Mouse (Mus musculus) kidney, embryonic 14.5 days (tissue): ENCODE results near the gene Acss2. TPM values are rescaled to one million over a fixed set of nuclear protein-coding genes. Genes with fewer than 3 reads are reported as not detected.

Experiments
- ATAC-seq: fragments of 200-750 bp; cut with Nextera tagmentation; 2 replicates; pipeline ENCODE4 v1.8.0; 2017; ENCODE audit warnings: moderate number of reproducible peaks, mild to moderate bottlenecking, moderate TSS enrichment, moderate library complexity; ENCODE audit not compliant: low FRiP score, low TSS enrichment
- H3K27ac ChIP-seq: fragments of 300-500 bp; sonication (generic); 2 replicates; pipeline ENCODE4 v1.5.1; 2014; ENCODE audit warnings: low read depth, mild to moderate bottlenecking, low read length, moderate library complexity, mixed read lengths
- H3K27me3 ChIP-seq: fragments of 300-500 bp; sonication (generic); 2 replicates; pipeline ENCODE4 v1.6.1; 2014; ENCODE audit warnings: mild to moderate bottlenecking, low read length; ENCODE audit not compliant: control insufficient read depth, insufficient read depth
- H3K36me3 ChIP-seq: fragments of 300-500 bp; sonication (generic); 2 replicates; pipeline ENCODE4 v1.6.1; 2014; ENCODE audit warnings: low read length, mixed read lengths; ENCODE audit not compliant: control insufficient read depth, insufficient read depth
- H3K4me1 ChIP-seq: fragments of 300-500 bp; sonication (generic); 2 replicates; pipeline ENCODE4 v1.6.1; 2014; ENCODE audit warnings: low read length, mixed read lengths; ENCODE audit not compliant: control insufficient read depth, insufficient read depth
- H3K4me2 ChIP-seq: fragments of 300-500 bp; sonication (generic); replicated peaks from 2 replicates; pipeline ENCODE4 v1.6.1; 2014; ENCODE audit warnings: low read depth, mild to moderate bottlenecking, low read length
- H3K4me3 ChIP-seq: fragments of 300-500 bp; sonication (generic); 2 replicates; pipeline ENCODE4 v1.5.1; 2014; ENCODE audit warnings: mild to moderate bottlenecking, low read length
- H3K9ac ChIP-seq: fragments of 300-500 bp; sonication (generic); 2 replicates; pipeline ENCODE4 v1.6.1; 2014; ENCODE audit warnings: low read depth, mild to moderate bottlenecking, low read length, moderate library complexity
- H3K9me3 ChIP-seq: fragments of 300-500 bp; sonication (generic); 2 replicates; pipeline ENCODE4 v1.6.1; 2016; ENCODE audit warnings: low read length; ENCODE audit not compliant: control insufficient read depth
- WGBS: fragments of 180-500 bp; shearing (Covaris S2); extraction: QIAGEN DNeasy Blood & Tissue Kit; methylation state at CpG from one replicate; pipeline ENCODE4 v1.1.7; 2014; 5-methylcytosine and 5-hydroxymethylcytosine counted together
- polyA plus RNA-seq: library from polyadenylated mRNA; unstranded; fragments of >200 nt; fragmentation: Nextera tagmentation; extraction: Ambion mirVana; gene quantifications from 2 replicates; pipeline ENCODE4 v1.2.1, GENCODE M21; 2014

Gene Acss2
- polyA plus RNA-seq, 1 experiment from 2014 or later = 10.0 TPM

- H3K27ac ChIP-seq = no peak overlapping the region
- WGBS = 64% methylated on average over 1 of the region's 1 CpGs
- no peaks in the 10 kb centered on the region for H3K36me3 ChIP-seq
- H3K4me1 ChIP-seq = no peaks in the 10 kb centered on the region
- no peak overlapping the region for H3K9ac ChIP-seq
- H3K4me3 ChIP-seq = no peak overlapping the region
- no peak overlapping the region for H3K4me2 ChIP-seq
- no peak for ATAC-seq
- H3K9me3 ChIP-seq = no peaks in the 10 kb centered on the region
- H3K27me3 ChIP-seq = no peaks in the 10 kb centered on the region
Measured at GRCm38 (mm10) chr2:155562209-155562608, 44.5 kb downstream of the Acss2 start.

GRCm38 (mm10) chr2:155562934-155563333 is 45.2 kb downstream of the Acss2 start:
- no peak overlapping the region for H3K9ac ChIP-seq
- H3K9me3 ChIP-seq = no peaks in the 10 kb centered on the region
- no peak overlapping the region for H3K27ac ChIP-seq
- WGBS = 74% methylated on average over 4 of the region's 4 CpGs
- no peak overlapping the region for H3K4me3 ChIP-seq
- H3K27me3 ChIP-seq = no peaks in the 10 kb centered on the region
- no peak overlapping the region for H3K4me2 ChIP-seq
- H3K36me3 ChIP-seq = no peaks in the 10 kb centered on the region
- ATAC-seq = no peak
- H3K4me1 ChIP-seq = no peaks in the 10 kb centered on the region

- Histone ChIP-seq H3K4me3 (no peak overlapping the region), H3K9ac (no peak overlapping the region), H3K4me2 (no peak overlapping the region), H3K36me3 (no peaks in the 10 kb centered on the region), H3K27ac (no peak overlapping the region), H3K9me3 (no peaks in the 10 kb centered on the region), H3K4me1 (no peaks in the 10 kb centered on the region), H3K27me3 (no peaks in the 10 kb centered on the region)
- ATAC-seq = no peak
- 85% methylated on average over 5 of the region's 5 CpGs for WGBS
Measured at GRCm38 (mm10) chr2:155567751-155568150, 50.0 kb downstream of the Acss2 start.

- H3K9ac ChIP-seq = no peak overlapping the region
- H3K27me3 ChIP-seq = no peaks in the 10 kb centered on the region
- H3K27ac ChIP-seq = no peak overlapping the region; the same call in 1 of the 2 replicates
- H3K9me3 ChIP-seq = no peaks in the 10 kb centered on the region
- H3K4me1 ChIP-seq = no peaks in the 10 kb centered on the region
- WGBS = 38% methylated on average over 3 of the region's 3 CpGs
- H3K4me3 ChIP-seq = no peak overlapping the region
- H3K36me3 ChIP-seq = no peaks in the 10 kb centered on the region
- no peak overlapping the region for H3K4me2 ChIP-seq
- no peak for ATAC-seq
Measured at GRCm38 (mm10) chr2:155569223-155569807, 51.6 kb downstream of the Acss2 start.

DNA sequence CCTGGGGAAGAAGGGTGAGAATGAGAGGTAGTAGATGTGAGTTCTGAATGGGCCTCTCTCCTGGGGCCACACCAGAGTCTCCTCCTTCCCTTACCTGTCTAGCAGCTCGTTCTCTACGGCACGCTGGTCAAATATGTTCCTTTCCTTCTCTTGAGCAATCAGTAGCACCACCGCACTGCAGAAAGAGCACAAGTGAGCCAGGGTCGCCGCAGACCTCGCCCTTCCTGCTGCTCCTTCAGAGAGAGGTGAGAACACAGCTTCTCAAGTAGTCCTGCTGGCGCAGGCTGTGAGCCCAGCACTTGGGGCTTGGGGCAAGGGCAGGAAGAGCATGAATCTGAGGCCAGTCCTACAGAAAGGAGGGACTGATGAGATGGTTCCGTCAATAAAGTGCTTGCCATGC is 55.3 kb downstream of the Acss2 start:
- no peaks in the 10 kb centered on the region for H3K4me1 ChIP-seq
- H3K27ac ChIP-seq = no peak overlapping the region
- ATAC-seq = no peak
- WGBS = 95% methylated on average over 9 of the region's 9 CpGs
- H3K9me3 ChIP-seq = no peaks in the 10 kb centered on the region
- no peak overlapping the region for H3K9ac ChIP-seq
- H3K4me3 ChIP-seq = no peak overlapping the region
- H3K36me3 ChIP-seq = no peaks in the 10 kb centered on the region
- no peaks in the 10 kb centered on the region for H3K27me3 ChIP-seq
- H3K4me2 ChIP-seq = no peak overlapping the region

- 89% methylated on average over 7 of the region's 7 CpGs for WGBS
- no peak for ATAC-seq
- Histone ChIP-seq H3K9ac (no peak overlapping the region), H3K36me3 (no peaks in the 10 kb centered on the region), H3K27ac (no peak overlapping the region), H3K4me2 (no peak overlapping the region), H3K4me3 (no peak overlapping the region), H3K27me3 (no peaks in the 10 kb centered on the region), H3K4me1 (no peaks in the 10 kb centered on the region), H3K9me3 (no peaks in the 10 kb centered on the region)
Measured at GRCm38 (mm10) chr2:155573996-155574395, 56.2 kb downstream of the Acss2 start.

DNA sequence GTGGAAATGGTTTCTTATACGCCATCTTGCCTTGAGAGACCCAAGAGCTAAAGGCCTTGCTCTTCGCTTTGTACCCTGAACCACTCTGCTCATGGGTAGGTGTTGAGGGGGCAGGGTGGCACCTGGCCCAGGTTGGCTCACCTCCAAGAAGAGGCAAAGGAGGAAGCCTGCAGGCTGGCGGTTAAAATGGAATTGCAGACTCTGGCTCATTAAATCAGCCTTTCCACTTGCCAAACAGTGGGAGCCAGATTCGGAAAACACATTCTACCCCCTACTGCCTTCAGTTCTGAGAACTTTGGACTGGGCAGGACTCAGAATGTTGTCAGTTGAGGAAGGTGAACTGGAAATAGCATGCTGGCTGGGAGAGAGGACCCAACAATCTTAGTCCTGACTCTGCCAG is 57.0 kb downstream of the Acss2 start:
- Histone ChIP-seq H3K4me1 (no peaks in the 10 kb centered on the region), H3K4me2 (no peak overlapping the region), H3K27me3 (no peaks in the 10 kb centered on the region), H3K27ac (no peak overlapping the region), H3K9ac (no peak overlapping the region), H3K36me3 (no peaks in the 10 kb centered on the region), H3K9me3 (no peaks in the 10 kb centered on the region), H3K4me3 (no peak overlapping the region)
- no peak for ATAC-seq
- 91% methylated on average over 4 of the region's 4 CpGs for WGBS

GRCm38 (mm10) chr2:155576656-155577055 is 58.9 kb downstream of the Acss2 start:
- Histone ChIP-seq H3K4me2 (no peak overlapping the region), H3K9ac (no peak overlapping the region), H3K27ac (no peak overlapping the region), H3K4me1 (no peaks in the 10 kb centered on the region), H3K36me3 (no peaks in the 10 kb centered on the region), H3K4me3 (no peak overlapping the region), H3K27me3 (no peaks in the 10 kb centered on the region), H3K9me3 (no peaks in the 10 kb centered on the region)
- WGBS = 77% methylated on average over 9 of the region's 9 CpGs
- no peak for ATAC-seq

GRCm38 (mm10) chr2:155580331-155580730 is 62.6 kb downstream of the Acss2 start:
- no peak for ATAC-seq
- no peak overlapping the region for H3K27ac ChIP-seq
- 91% methylated on average over 3 of the region's 3 CpGs for WGBS
- H3K36me3 ChIP-seq = no peaks in the 10 kb centered on the region
- H3K27me3 ChIP-seq = no peaks in the 10 kb centered on the region
- H3K4me1 ChIP-seq = no peaks in the 10 kb centered on the region
- no peaks in the 10 kb centered on the region for H3K9me3 ChIP-seq
- H3K4me2 ChIP-seq = no peak overlapping the region
- H3K4me3 ChIP-seq = no peak overlapping the region
- no peak overlapping the region for H3K9ac ChIP-seq
